Mouse (Mus musculus): ENCODE data around the gene Il25. TPM values are rescaled to one million over a fixed set of nuclear protein-coding genes. Genes with fewer than 3 reads are reported as not detected.

Gene Il25
- not detected for total RNA-seq (2023)

GRCm38 (mm10) chr14:54932645-54933150 lies at the start of gene Il25:
Gene Il25, plus strand, starts transcription at chr14:54932695.

GRCm38 (mm10) chr14:54883154-54884021 lies 49.1 kb upstream of the Il25 start, which contains the start of the genes Bcl2l2 and Gm20521:
Gene Bcl2l2, plus strand, starts transcription at chr14:54883377.
Gene Gm20521, plus strand, starts transcription at chr14:54883441.

GRCm38 (mm10) chr14:54892200-54892599 lies 40.3 kb upstream of the Il25 start, which contains the start of gene Pabpn1:
Gene Pabpn1, plus strand, starts transcription at chr14:54892500.

DNA sequence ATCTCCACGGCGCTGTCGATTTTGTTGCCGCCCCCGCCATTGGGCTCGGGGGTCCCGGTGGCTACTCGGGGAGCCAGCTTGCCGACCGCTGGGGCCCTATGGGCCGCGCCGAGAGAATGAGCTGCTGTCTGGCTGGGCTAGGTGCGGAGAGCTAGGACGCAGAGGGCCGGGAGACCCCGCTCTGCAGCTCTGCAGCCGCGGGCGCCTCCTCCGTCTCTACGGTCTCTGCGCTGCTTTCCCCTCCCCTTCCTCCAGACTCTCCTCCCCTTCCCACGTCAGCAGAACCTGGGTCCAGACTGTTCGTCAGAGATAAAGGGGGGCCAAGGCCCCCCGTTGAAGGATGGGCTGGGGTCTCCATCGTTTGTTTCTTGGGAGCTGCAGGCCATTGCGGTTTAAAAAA lies 19.6 kb upstream of the Il25 start, which contains the start of gene Slc22a17:
TSS of gene Slc22a17 (minus strand) at position 247 of the 400 bp plus-strand sequence.

GRCm38 (mm10) chr14:54925349-54926342 lies 6.8 kb upstream of the Il25 start, which contains the start of gene Efs:
Gene Efs, minus strand, starts transcription at chr14:54926126.

DNA sequence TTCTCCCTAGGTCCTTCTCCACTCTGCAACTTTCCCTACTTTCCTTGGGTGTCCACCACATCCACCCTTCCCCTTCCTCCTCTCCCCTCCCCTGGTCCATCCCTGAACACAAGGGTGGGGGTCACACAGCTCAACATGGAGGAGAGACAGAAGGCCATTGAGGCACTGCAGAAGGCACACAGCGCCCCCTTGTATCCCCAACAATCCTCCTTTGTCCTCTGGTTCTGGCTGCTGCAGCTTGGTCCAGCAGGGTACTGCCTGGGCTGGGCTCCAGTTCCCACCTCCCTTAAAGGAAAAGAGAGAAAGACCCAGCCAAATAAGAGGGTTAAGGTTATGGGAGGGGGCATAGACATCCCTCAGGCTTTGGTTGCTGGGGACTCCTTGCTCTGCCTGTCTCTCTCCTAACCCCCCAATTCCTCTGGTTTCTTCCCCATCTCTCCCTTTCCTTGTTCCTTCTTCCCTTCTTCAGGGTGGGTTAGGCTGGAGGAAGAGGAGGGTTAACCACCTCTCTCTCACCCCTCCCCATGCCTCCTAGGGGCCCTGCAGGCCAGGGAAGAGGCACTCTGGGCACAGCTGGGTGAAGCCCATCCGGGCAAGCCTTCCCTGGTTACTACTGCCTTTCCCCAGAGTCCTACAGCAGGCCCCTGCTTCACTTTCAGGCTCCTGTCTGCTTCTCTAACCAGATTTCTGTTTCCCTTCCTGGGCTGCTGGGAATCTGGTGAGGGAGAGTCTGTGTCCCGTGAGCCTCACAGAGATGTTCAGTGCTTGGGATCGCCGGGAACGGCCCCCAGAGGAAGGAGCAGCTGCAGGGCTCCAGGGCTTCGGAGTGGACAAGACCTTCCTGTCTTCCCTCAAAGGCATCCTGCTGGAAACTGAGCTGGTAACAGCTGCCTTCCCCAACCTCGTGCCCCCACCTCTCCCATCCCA lies 3.7 kb downstream of the Il25 start, which contains the start of gene Cmtm5:
TSS of gene Cmtm5 (plus strand) at position 358 of the 927 bp plus-strand sequence.

GRCm38 (mm10) chr14:54966320-54966977 lies 34.0 kb downstream of the Il25 start, which contains the start of gene Myh6:
Gene Myh6, minus strand, starts transcription at chr14:54966927.

DNA sequence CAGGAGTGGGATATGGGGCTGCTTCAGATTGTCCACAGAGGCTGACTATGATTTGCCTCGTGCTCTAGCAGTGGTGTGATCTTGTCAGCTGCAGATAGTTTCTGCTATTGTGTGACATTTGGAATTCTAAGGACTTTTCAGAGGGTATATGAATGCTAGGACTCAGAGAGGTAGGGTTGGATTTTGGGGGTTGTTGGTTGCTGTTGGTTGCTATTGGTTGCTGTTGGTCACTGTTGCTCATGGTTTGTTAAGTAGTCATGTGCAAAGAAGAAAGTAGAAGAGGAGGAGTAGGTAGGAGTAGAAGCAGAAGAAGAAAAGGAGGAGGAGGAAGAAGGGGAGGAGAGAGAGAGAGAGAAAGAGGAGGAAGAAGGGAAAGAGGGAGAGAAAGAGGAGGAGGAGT lies 44.1 kb downstream of the Il25 start, which contains the start of gene Gm17428:
TSS of gene Gm17428 (plus strand) at position 301 of the 400 bp plus-strand sequence.

Other genes with a start within 250 kb of the Il25 start
- 10 to 100 TPM; 29.0 to 31.1 TPM for gene 1700123O20Rik, start 246.5 kb upstream of the Il25 start, total RNA-seq (2023)
- 100 to 1,000 TPM; 245 to 254 TPM for gene Acin1, start 245.8 kb upstream of the Il25 start, total RNA-seq (2023)
- gene Gm29776, start 233.9 kb upstream of the Il25 start, total RNA-seq (2023) = under 1 TPM; 0.40 to 0.70 TPM
- gene Cebpe, start 220.5 kb upstream of the Il25 start, total RNA-seq (2023) = 100 to 1,000 TPM; 181 to 183 TPM
- gene Slc7a8, start 150.7 kb upstream of the Il25 start, total RNA-seq (2023) = 1 to 10 TPM; 5.0 to 5.1 TPM
- gene Rnf212b, start 118.6 kb upstream of the Il25 start, total RNA-seq (2023) = not detected
- 10 to 100 TPM in 1 of 2 experiments, 1 to 10 TPM in 1; 8.7 to 10.9 TPM for gene Homez, start 61.7 kb upstream of the Il25 start, total RNA-seq (2023)
- gene Ppp1r3e, start 55.1 kb upstream of the Il25 start, total RNA-seq (2023) = 1 to 10 TPM; 1.7 to 2.5 TPM
- gene Bcl2l2, start 49.3 kb upstream of the Il25 start, total RNA-seq (2023) = 1 to 10 TPM; 6.6 to 8.1 TPM
- gene Gm20521, start 49.3 kb upstream of the Il25 start, total RNA-seq (2023) = 1 to 10 TPM in 1 of 2 experiments, under 1 TPM in 1; 0.85 to 1.5 TPM
- 100 to 1,000 TPM; 136 to 145 TPM for gene Pabpn1, start 40.2 kb upstream of the Il25 start, total RNA-seq (2023)
- under 1 TPM; 0.55 to 0.57 TPM for gene Slc22a17, start 19.6 kb upstream of the Il25 start, total RNA-seq (2023)
- under 1 TPM in 1 of 2 experiments, not detected in 1; 0.33 TPM for gene Efs, start 6.6 kb upstream of the Il25 start, total RNA-seq (2023)
- not detected for gene Cmtm5, start 3.6 kb downstream of the Il25 start, total RNA-seq (2023)
- gene Myh6, start 34.2 kb downstream of the Il25 start, total RNA-seq (2023) = not detected
- not detected for gene Gm17428, start 44.2 kb downstream of the Il25 start, total RNA-seq (2023)
- gene Myh7, start 61.9 kb downstream of the Il25 start, total RNA-seq (2023) = not detected
- gene Ngdn, start 82.8 kb downstream of the Il25 start, total RNA-seq (2023) = 10 to 100 TPM; 35.4 to 38.4 TPM
- gene Zfhx2, start 159.6 kb downstream of the Il25 start, total RNA-seq (2023) = 1 to 10 TPM; 1.7 to 2.1 TPM
- 1 to 10 TPM; 2.8 to 3.8 TPM for gene Thtpa, start 162.1 kb downstream of the Il25 start, total RNA-seq (2023)
- 10 to 100 TPM; 37.1 to 42.6 TPM for gene Ap1g2, start 173.9 kb downstream of the Il25 start, total RNA-seq (2023)
- not detected for gene Jph4, start 184.2 kb downstream of the Il25 start, total RNA-seq (2023)